Mouse (Mus musculus): ENCODE data around the gene Exosc6. TPM values are rescaled to one million over a fixed set of nuclear protein-coding genes. Genes with fewer than 3 reads are reported as not detected.
"Not testable (repeated sequence)": the region's sequence is repeated elsewhere in the genome, so short reads cannot be mapped to it uniquely, and the experiment has no call there.

Gene Exosc6
- polyA plus RNA-seq, 1 experiment from 2014 or later: not detected

DNA sequence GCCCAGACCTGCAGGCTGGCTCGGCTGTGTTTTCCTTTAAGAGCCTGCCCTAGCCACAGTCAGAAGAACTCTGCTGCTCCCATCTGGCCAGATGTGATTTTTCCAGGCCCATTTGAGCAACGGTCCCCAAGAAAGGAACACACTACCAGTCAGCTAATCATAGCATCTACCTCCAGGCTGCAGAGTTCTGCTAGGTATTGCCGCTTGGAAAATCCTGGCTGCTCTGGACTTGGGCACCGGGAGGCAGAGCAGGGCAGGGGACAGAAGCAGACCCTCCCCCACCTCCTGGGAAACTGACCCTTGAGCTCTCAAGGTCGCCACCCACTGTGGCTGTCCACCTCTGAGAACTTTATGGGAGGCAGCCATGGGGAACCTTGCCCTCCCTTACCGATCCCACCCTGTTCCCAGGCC, 23.7 kb downstream of the Exosc6 start:
- CTCF ChIA-PET: interaction anchor here (0.9 to 5.2 kb wide), 4 partner anchors 9 to 43 kb away, joined by 3 to 22 read pairs (median 5); partner anchors contain the start of genes Clec18a and Exosc6
- in situ Hi-C loops (cut with MboI; ENCODE audit: low pct_unique_long_range_greater_than_20kb): loop anchor here (10.0 kb wide), 1 partner anchor 335 kb away; no protein-coding TSS in a partner anchor
- no peak for DNase-seq (ENCODE audit: low read depth, low spot score)
- ATAC-seq: peak; percentile 36
- POLR2A ChIA-PET: interaction anchor here (0.7 to 1.3 kb wide), 3 partner anchors 11 to 53 kb away, joined by 3 to 9 read pairs (median 3); partner anchors contain the start of gene Exosc6
- no peaks in the 10 kb centered on the region for H3K27me3 ChIP-seq
- no peak for TF ChIP-seq CTCF (IDR thresholded peaks at IDR 0.05)

DNA sequence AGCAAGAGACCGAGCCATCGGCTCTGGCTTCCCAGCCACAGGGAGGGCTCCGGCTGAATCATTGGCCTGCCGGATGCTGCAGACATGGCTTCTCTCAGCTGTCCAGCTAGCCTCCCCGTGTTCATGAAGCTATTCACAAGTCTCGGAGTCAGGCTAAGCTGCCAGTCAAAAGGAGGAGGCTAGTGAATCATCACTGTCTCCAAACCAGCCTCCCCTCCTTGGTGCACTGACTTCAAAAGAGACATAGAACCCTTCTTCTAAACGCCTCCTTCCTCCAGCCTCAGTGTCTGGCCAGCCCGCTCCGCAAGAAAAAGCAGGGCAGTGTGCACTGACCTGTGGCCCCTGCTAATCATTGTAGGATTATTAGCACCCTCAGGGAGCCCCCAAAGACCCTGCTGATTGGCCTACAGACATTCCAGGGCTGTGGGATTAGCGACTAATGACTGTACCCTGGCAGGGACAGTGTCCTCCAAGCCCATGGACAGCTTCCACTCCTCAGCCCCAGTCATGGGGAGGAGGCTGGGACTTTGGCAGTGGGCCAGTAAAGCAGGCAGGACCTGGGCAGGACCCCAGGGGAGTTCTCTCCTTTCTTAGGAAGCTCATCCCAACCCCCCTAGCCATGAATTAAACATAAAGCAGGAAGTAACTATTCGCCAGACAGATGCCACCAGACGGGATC, 25.6 kb downstream of the Exosc6 start:
- no peaks in the 10 kb centered on the region for H3K27me3 ChIP-seq
- POLR2A ChIA-PET: interaction anchor here (1.4 kb wide), 1 partner anchor 25 kb away, joined by 5 read pairs; the partner anchor contains the start of gene Exosc6
- in situ Hi-C loops (cut with MboI; ENCODE audit: low pct_unique_long_range_greater_than_20kb): loop anchor here (10.0 kb wide), 1 partner anchor 337 kb away; no protein-coding TSS in a partner anchor
- TF ChIP-seq CTCF (IDR thresholded peaks at IDR 0.05): no peak
- CTCF ChIA-PET: interaction anchor here (1.0 to 5.2 kb wide), 2 partner anchors 9 to 26 kb away, joined by 3 to 22 read pairs; partner anchors contain the start of genes Clec18a and Exosc6
- DNase-seq (ENCODE audit: low read depth, low spot score): peak; percentile 54
- peak; percentile 68 for ATAC-seq

DNA sequence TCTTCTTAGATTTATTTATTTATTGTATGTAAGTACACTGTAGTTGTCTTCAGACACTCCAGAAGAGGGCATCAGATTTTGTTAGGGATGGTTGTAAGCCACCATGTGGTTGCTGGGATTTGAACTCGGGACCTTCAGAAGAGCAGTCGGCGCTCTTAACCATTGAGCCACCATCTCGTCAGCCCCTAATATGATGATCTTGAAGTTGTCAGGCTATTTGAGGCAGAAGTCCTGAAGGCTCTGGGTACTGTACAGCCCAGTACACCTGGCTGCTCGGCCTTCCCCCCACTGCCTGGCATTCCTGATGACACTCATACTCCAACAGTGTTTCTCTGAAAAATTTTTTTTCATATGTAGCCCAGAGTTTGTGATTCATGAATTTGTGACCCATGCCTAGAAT, 27.8 kb downstream of the Exosc6 start:
- in situ Hi-C loops (cut with MboI; ENCODE audit: low pct_unique_long_range_greater_than_20kb): loop anchor here (10.0 kb wide), 1 partner anchor 339 kb away; no protein-coding TSS in a partner anchor
- DNase-seq (ENCODE audit: low read depth, low spot score); H3K27me3 ChIP-seq; POLR2A ChIA-PET; CTCF ChIA-PET; ATAC-seq: not testable (repeated sequence)

DNA sequence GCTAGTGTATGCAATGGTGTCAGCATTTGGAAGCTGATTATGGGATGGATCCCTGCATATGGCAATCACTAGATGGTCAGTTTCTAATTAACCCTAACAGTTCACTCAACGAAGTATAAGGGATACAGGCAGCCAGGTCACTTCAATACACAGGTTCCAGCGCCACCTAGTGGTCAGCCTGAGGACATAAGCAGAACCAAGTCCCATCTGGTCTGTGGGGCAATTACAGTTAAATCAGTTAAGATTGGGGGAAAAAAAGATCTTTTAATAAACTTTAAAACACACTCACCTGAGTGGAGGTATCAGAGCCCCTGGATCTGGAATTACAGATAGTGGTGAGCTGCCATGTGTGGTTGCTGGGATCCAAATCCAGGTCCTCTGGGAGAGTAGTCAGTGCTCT, 34.0 kb downstream of the Exosc6 start:
- H3K27me3 ChIP-seq: no peaks in the 10 kb centered on the region
- in situ Hi-C loops (cut with MboI; ENCODE audit: low pct_unique_long_range_greater_than_20kb): loop anchor here (5.0 kb wide), 1 partner anchor 33 kb away; the partner anchor contains the start of gene Exosc6
- ChIA-PET CTCF (interaction anchor here (0.8 to 3.2 kb wide), 7 partner anchors 9 to 87 kb away, joined by 3 to 22 read pairs (median 5); partner anchors contain the start of genes Aars and Exosc6), POLR2A (no interaction called here)
- no peak for ATAC-seq
- peak; percentile 82 for TF ChIP-seq CTCF (IDR thresholded peaks at IDR 0.05)
- no peak for DNase-seq (ENCODE audit: low read depth, low spot score)

DNA sequence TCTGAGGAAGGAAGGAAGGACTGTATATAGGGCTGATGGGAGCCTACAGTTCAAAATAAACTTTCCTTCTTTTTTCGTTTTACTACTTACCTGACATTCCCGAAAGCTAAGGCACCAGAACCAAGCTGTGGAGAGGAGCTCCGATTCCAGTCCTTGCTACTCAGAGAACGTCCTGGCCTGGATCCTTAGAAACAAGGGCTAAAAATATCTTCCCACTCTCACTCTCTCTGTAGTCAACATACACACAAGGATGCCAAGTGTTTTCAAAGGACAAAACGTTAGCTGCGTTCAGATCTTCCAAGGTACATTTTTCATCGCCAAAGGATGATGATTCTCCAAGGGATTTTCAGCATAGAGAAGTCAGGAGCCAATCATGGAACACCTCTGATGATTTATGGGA, 35.6 kb downstream of the Exosc6 start:
- TF ChIP-seq CTCF (IDR thresholded peaks at IDR 0.05): no peak
- in situ Hi-C loops (cut with MboI; ENCODE audit: low pct_unique_long_range_greater_than_20kb): loop anchor here (5.0 kb wide), 1 partner anchor 34 kb away; the partner anchor contains the start of gene Exosc6

DNA sequence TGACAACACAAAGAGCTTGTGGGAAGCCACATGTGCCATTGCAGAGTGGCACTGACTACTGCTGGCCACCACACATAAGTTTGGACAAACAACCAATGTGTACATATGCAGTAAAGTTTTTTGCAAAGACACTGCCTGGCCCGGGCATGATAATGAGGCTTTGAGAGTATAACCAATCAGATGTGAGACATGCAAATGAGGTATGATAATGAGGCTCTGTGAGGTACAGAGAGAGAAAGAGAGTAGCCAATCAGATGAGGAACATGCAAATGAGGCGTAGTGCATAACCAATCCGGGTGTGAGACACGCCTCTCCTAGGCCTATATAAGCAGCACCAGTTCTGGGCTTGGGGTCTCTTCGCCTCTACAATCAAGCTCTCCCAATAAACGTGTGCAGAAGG, 36.2 kb downstream of the Exosc6 start, which contains the start of gene Clec18a:
Gene Clec18a (minus strand): TSS at position 101 of the 400 bp plus-strand sequence.
- in situ Hi-C loops (cut with MboI; ENCODE audit: low pct_unique_long_range_greater_than_20kb): loop anchor here (5.0 kb wide), 1 partner anchor 35 kb away; the partner anchor contains the start of gene Exosc6
- DNase-seq (ENCODE audit: low read depth, low spot score); H3K27me3 ChIP-seq; ATAC-seq; POLR2A ChIA-PET: not testable (repeated sequence)
- CTCF ChIA-PET: interaction anchor here (1.1 to 3.2 kb wide), 3 partner anchors 11 to 58 kb away, joined by 5 to 22 read pairs (median 14); partner anchors contain the start of genes Aars and Exosc6

More for the DNA sequence above, 35.6 kb downstream of the Exosc6 start:
- ATAC-seq (no peak), DNase-seq (ENCODE audit: low read depth, low spot score) (no peak)
- ChIA-PET POLR2A (interaction anchor here (0.6 kb wide), 1 partner anchor 11 kb away, joined by 3 read pairs; no protein-coding TSS in a partner anchor), CTCF (interaction anchor here (0.9 to 3.2 kb wide), 6 partner anchors 11 to 58 kb away, joined by 3 to 22 read pairs (median 9); partner anchors contain the start of genes Aars and Exosc6)
- H3K27me3 ChIP-seq: no peaks in the 10 kb centered on the region

DNA sequence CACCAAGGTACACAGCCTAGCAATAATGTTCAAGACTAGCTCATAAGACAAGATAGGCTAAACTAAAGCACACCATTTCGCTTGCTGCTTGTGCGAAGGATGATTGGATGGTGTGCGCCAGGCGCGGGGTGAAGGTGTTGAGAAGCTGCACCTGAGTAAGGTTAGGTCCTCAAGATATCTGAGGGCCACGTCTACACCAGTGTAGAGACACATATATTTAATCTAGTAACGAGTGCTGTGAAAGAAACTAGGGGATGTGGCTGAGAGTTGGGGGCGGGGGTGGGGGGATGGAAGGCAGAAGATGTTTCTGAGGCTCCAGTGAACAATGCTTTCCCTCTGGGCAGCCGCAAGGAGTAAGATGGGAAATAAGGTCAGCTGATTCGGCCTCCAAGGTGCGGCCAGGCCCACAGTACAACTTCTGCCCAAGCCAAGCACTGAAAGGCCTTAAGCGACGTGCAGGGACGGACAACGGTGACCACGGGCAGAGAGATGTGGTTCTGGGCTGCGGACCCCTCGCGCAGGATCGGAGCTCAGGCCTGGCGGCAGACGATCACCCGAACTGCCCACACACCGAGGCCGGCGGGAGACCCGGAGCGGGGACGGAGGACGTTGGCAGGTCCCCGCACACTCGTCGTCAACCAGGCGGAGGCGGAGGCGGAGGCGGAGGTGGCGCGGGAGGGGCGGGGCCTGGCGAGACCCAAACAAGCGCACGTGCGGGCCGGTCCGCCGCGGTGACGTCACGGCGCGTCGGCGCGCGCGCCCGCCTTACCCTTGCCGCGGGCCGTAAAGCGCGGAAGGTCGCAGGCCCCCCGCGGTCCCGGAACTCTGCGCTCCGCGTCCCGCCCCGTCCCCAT, 38.0 kb downstream of the Exosc6 start, which contains the start of gene Pdpr:
Gene Pdpr (plus strand): TSS at position 766 of the 854 bp plus-strand sequence.
- ATAC-seq: peak; percentile 76
- no peaks in the 10 kb centered on the region for H3K27me3 ChIP-seq
- ChIA-PET POLR2A (interaction anchor here (0.7 kb wide), 2 partner anchors 70 to 126 kb away, joined by 5 to 6 read pairs; no protein-coding TSS in a partner anchor), CTCF (interaction anchor here (1.1 to 1.2 kb wide), 2 partner anchors 52 to 344 kb away, joined by 3 read pairs; no protein-coding TSS in a partner anchor)
- no peak for TF ChIP-seq CTCF (IDR thresholded peaks at IDR 0.05)
- no peak for DNase-seq (ENCODE audit: low read depth, low spot score)
- in situ Hi-C loops (cut with MboI; ENCODE audit: low pct_unique_long_range_greater_than_20kb): loop anchor here (5.0 kb wide), 1 partner anchor 37 kb away; the partner anchor contains the start of gene Exosc6

DNA sequence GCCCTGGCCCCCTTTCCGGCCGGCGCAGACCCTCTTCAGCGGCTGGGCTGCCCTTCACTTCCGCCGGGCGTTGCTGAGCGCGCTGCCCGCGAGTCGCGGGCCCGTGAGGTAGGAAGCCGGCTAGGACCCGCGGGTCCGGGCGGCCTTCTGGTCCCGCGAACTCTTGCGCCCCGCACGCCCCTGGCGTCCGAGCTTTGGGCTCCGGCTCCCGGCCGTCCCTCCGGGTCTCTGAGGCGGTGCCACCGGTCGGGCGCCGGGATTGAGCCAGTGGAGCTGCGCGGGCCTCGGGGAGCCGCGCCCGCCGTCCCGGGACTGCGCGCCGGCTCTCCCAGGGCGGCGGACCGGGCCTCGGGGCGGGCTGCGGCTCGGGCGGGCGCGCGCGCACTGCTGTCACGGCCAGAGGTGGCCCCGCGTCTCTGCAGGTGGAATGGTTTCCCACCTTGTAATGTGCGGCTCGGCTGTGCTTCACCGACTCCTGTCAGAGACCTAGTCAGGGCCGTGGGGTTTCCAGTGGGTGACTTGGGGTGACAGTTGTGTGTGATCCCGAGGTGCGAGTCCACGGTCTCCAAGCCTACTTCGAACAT, 38.7 kb downstream of the Exosc6 start:
- CTCF ChIA-PET; H3K27me3 ChIP-seq; DNase-seq (ENCODE audit: low read depth, low spot score); POLR2A ChIA-PET: not testable (repeated sequence)
- in situ Hi-C loops (cut with MboI; ENCODE audit: low pct_unique_long_range_greater_than_20kb): loop anchor here (5.0 kb wide), 1 partner anchor 38 kb away; the partner anchor contains the start of gene Exosc6
- peak; percentile 68 for ATAC-seq

Other genes with a start within 250 kb of the Exosc6 start
- gene Cog4, start 209.7 kb upstream of the Exosc6 start, polyA plus RNA-seq (2021): 95.9 TPM
- 129 TPM for gene Sf3b3, start 209.6 kb upstream of the Exosc6 start, polyA plus RNA-seq (2021)
- gene Fuk, start 153.9 kb upstream of the Exosc6 start, polyA plus RNA-seq (2021): 25.6 TPM
- gene St3gal2, start 136.4 kb upstream of the Exosc6 start, polyA plus RNA-seq (2021): 88.1 TPM
- gene Ddx19a, start 58.5 kb upstream of the Exosc6 start, polyA plus RNA-seq (2021): 62.6 TPM
- gene Ddx19b, start 24.6 kb upstream of the Exosc6 start, polyA plus RNA-seq (2021): 8.3 TPM
- gene Aars, start 23.2 kb upstream of the Exosc6 start, polyA plus RNA-seq (2021): 170 TPM
- 8.3 TPM for gene Clec18a, start 36.1 kb downstream of the Exosc6 start, polyA plus RNA-seq (2021)
- 26.1 TPM for gene Pdpr, start 38.3 kb downstream of the Exosc6 start, polyA plus RNA-seq (2021)
- 137 TPM for gene Glg1, start 202.9 kb downstream of the Exosc6 start, polyA plus RNA-seq (2021)
- gene Rfwd3, start 243.9 kb downstream of the Exosc6 start, polyA plus RNA-seq (2021): 39.5 TPM

All from Patski (cell line).